Mouse (Mus musculus) adrenal gland, postnatal 4 days (tissue): Measurements from ENCODE around the gene Ifit1bl1. TPM values are rescaled to one million over a fixed set of nuclear protein-coding genes. Genes with fewer than 3 reads are reported as not detected.
A peak's percentile ranks its signal among the peaks of the same experiment; 100 is the strongest.

ENCODE experiments used
- DNase-seq, 2 experiments: peaks; one replicate each; pipeline ENCODE4 v3.0.0; 2021 to 2022; ENCODE audit warnings: low spot score in 2 of 2, mixed read lengths in 2 of 2
- total RNA-seq, 2 experiments: library from RNA; stranded (reverse); gene quantifications; 2 replicates each; pipeline ENCODE4 v1.2.3; 2021

Gene Ifit1bl1
- total RNA-seq, 2 experiments from 2014 or later, result 0.56 to 0.68 TPM

DNA sequence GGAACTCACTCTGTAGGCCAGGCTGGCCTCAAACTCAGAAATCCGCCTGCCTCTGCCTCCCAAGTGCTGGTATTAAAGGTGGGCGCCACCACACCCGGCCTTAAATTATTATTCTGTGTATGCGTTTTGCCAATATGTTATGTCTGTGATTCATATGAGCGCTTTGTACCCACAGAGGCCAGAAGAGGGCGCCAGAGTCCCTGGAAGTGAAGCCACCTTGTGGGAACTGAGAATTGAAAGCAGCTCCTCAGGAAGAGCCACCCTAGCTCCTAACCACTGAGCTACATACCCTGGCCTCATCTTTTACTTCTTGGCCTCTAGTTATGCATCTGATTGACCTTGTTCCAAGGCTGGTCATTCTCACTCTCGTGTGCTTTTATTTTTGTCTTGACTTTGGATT lies 53.8 kb downstream of the Ifit1bl1 start:
- DNase-seq, result peak; percentile 31 to 63

DNA sequence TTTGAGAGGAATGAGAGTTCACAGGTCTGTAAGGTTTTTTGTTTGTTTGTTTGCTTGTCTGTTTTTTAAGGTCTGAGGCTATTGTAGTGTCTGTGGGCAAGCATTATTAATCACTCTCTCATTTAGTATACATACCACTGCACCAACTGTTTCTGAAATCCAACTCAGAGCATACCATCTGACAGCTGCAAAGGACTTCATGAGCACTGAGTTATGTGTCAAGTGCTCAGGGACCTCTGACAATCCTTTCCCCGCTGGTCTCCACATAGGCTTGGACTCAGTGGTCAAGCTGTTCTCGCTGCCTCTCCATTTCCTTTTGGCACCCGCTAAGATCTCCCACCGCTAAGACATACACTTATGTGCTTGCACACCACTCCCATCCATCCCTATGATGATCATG lies 55.5 kb downstream of the Ifit1bl1 start:
- no peak for DNase-seq

Other genes with a start within 250 kb of the Ifit1bl1 start
- gene Ch25h, start 126.8 kb downstream of the Ifit1bl1 start, total RNA-seq, result not detected
- 100 to 1,000 TPM; 118 to 120 TPM for gene Lipa, start 74.5 kb downstream of the Ifit1bl1 start, total RNA-seq
- 1 to 10 TPM; 4.2 to 5.5 TPM for gene Ifit2, start 51.3 kb downstream of the Ifit1bl1 start, total RNA-seq
- gene Ifit3, start 18.4 kb downstream of the Ifit1bl1 start, total RNA-seq, result 1 to 10 TPM; 3.9 to 4.2 TPM
- 1 to 10 TPM; 1.5 to 2.0 TPM for gene Ifit3b, start 6.0 kb upstream of the Ifit1bl1 start, total RNA-seq
- under 1 TPM in 1 of 2 experiments, not detected in 1; 0.20 TPM for gene Ifit1bl2, start 38.8 kb upstream of the Ifit1bl1 start, total RNA-seq
- gene Ifit1, start 38.9 kb upstream of the Ifit1bl1 start, total RNA-seq, result 1 to 10 TPM; 1.2 to 1.7 TPM
- gene Slc16a12, start 145.3 kb upstream of the Ifit1bl1 start, total RNA-seq, result 10 to 100 TPM in 1 of 2 experiments, 1 to 10 TPM in 1; 5.9 to 10.2 TPM